ENCODE assay signal across 23 mouse cellular contexts in the genomic region with DNA sequence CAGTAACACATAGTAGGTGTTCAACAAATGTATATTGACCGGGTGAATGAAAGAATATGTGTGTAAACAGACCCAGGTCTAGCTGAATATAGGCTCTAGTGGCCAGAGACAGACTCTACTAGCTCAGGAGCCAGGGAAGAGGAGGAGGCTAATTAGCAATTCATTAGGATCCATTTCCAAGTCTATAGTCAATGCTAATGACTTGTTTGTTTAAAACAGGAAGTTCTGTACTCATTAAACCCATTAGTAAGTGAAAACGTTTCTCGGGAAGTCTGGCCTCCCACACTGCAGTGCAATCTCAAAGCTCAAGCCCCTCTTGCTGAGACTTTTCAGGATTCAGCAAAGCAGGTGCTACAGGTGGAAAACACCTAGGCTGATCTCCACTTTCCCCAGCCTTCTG. TPM values are rescaled to one million over a fixed set of nuclear protein-coding genes. Genes with fewer than 3 reads are reported as not detected.
"Had no signal": no experiment of that assay in that cellular context is flagged by ENCODE, and none has a peak within 500 bp of the region (broad histone marks: within the 10 kb centered on the region; RNA-seq: fewer than 3 reads in every experiment).

No protein-coding gene starts in this region.

- H3K36me3 ChIP-seq: lung, embryonic 15.5 days; midbrain, embryonic 13.5 days; neural tube, embryonic 13.5 days; neural tube, embryonic 15.5 days had no signal

- H3K27me3 ChIP-seq: lung, embryonic 15.5 days; midbrain, embryonic 13.5 days; neural tube, embryonic 13.5 days; neural tube, embryonic 15.5 days had no signal

- H3K27ac ChIP-seq: lung, embryonic 15.5 days; macrophage; midbrain, embryonic 13.5 days; neural tube, embryonic 13.5 days; neural tube, embryonic 15.5 days had no signal

- ATAC-seq: liver, postnatal 0 days; lung, postnatal 0 days; midbrain, embryonic 13.5 days; midbrain, embryonic 16.5 days had no signal

- H3K4me2 ChIP-seq: lung, embryonic 15.5 days; midbrain, embryonic 11.5 days; midbrain, embryonic 13.5 days; neural tube, embryonic 13.5 days; neural tube, embryonic 15.5 days had no signal

- H3K9ac ChIP-seq: liver, postnatal 0 days; lung, embryonic 15.5 days; midbrain, embryonic 13.5 days; neural tube, embryonic 13.5 days; neural tube, embryonic 15.5 days had no signal

- H3K4me3 ChIP-seq: lung, embryonic 15.5 days; megakaryocyte, embryonic 14.5 days; midbrain, embryonic 13.5 days; myocyte; neural tube, embryonic 13.5 days; neural tube, embryonic 15.5 days had no signal

- H3K9me3 ChIP-seq: lung, embryonic 15.5 days; megakaryocyte, embryonic 14.5 days; midbrain, embryonic 13.5 days; neural tube, embryonic 13.5 days; neural tube, embryonic 15.5 days had no signal

- H3K4me1 ChIP-seq: lung, embryonic 15.5 days; megakaryocyte, embryonic 14.5 days had no signal

- DNase-seq: liver, postnatal 0 days; lung, adult 2 months; lung, postnatal 14 days; lung, postnatal 36 days; retina, postnatal 1 day; right cerebral cortex, adult 18-20 months; right cerebral cortex, postnatal 25 days; right cerebral cortex, postnatal 4 days; thymus, adult 18-20 months; thymus, postnatal 14 days; thymus, postnatal 36 days had no signal

RNA-seq across cellular contexts. Expression of a gene that starts 53.4 kb away (rescaled TPM):
- polyA plus RNA-seq: liver, postnatal 0 days; lung, adult 2 months; lung, postnatal 0 days; macrophage; myocyte; spleen, adult 2 months; thymus, postnatal 0 days had no signal
